Mouse (Mus musculus): ENCODE measurements at regions not wholly inside any gene's neighbourhood (a gene's known extent, or its start where the extent isn't known, plus 50 kb on each side); places are given as distances from the start of the nearest gene placed in this dataset.

DNA sequence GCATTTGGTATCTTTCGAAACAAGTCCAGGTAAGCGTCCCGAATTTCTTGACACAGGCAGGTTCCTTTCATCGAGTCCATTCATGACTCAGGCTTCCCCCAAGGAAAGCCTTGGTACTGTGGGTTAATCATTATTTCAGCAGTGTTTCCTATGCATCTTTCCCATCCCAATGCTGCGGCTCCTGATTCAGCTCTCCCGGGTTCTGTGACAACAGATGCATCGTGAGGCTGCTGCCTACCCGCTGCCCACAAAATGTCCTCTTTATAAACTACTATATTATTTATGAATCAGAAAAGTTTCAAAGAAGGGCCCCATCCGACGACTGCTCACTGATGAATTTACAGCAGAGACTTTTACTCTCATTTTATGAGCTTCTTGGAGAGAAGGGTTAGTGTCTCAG, 486.2 kb downstream of the Plcl1 start:
- no peak overlapping the region for H3K27ac ChIP-seq
- H3K9me3 ChIP-seq, result no peaks in the 10 kb centered on the region
- no peak overlapping the region for H3K4me2 ChIP-seq
- no peak for ATAC-seq (ENCODE audit: insufficient number of reproducible peaks, low FRiP score, low TSS enrichment, low read depth)
- H3K4me3 ChIP-seq, result no peak overlapping the region
- no peaks in the 10 kb centered on the region for H3K36me3 ChIP-seq
- H3K9ac ChIP-seq, result no peak overlapping the region
- H3K27me3 ChIP-seq, result peaks cover 46% of the 10 kb centered on the region
- H3K4me1 ChIP-seq, result no peaks in the 10 kb centered on the region
- 76% methylated on average over 10 of the region's 10 CpGs for WGBS

DNA sequence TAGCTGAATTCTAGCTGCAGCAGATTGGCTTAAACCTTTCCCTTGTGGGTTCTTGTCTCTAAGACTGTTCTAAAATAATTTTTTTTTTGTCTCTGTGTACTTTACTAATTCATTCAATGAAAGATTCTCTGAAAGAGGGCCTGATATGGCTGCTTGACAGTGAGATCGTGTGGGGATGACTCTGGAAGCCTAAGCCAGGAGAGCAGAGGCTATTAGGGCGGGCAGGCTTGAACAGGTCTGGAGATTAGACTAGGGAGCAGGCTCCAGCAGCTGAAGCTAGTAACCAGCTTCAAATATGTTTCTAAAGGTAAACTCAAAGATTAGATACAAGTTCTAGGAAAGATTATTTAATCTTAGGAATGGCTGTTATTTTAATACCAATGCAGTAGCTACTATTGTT, 491.9 kb downstream of the Plcl1 start:
- Histone ChIP-seq H3K27me3 (peaks cover 2% of the 10 kb centered on the region; the same call in 1 of the 2 replicates), H3K9ac (no peak overlapping the region), H3K4me3 (no peak overlapping the region), H3K4me2 (no peak overlapping the region), H3K4me1 (no peaks in the 10 kb centered on the region), H3K27ac (no peak overlapping the region), H3K9me3 (no peaks in the 10 kb centered on the region), H3K36me3 (no peaks in the 10 kb centered on the region)
- 56% methylated on average over 2 of the region's 2 CpGs for WGBS
- no peak for ATAC-seq (ENCODE audit: insufficient number of reproducible peaks, low FRiP score, low TSS enrichment, low read depth)

GRCm38 (mm10) chr1:55898031-55898430, 492.3 kb downstream of the Plcl1 start:
- H3K9me3 ChIP-seq, result no peaks in the 10 kb centered on the region
- no peaks in the 10 kb centered on the region for H3K36me3 ChIP-seq
- no peak overlapping the region for H3K4me2 ChIP-seq
- no peak overlapping the region for H3K27ac ChIP-seq
- no peaks in the 10 kb centered on the region for H3K27me3 ChIP-seq
- no peak for ATAC-seq (ENCODE audit: insufficient number of reproducible peaks, low FRiP score, low TSS enrichment, low read depth)
- no peak overlapping the region for H3K9ac ChIP-seq
- WGBS, result 19% methylated on average over 3 of the region's 3 CpGs
- H3K4me1 ChIP-seq, result no peaks in the 10 kb centered on the region
- no peak overlapping the region for H3K4me3 ChIP-seq

GRCm38 (mm10) chr1:55900033-55900432, 494.3 kb downstream of the Plcl1 start:
- H3K27me3 ChIP-seq, result no peaks in the 10 kb centered on the region
- ATAC-seq (ENCODE audit: insufficient number of reproducible peaks, low FRiP score, low TSS enrichment, low read depth), result no peak
- no peak overlapping the region for H3K4me3 ChIP-seq
- 79% methylated on average over 3 of the region's 3 CpGs for WGBS
- no peak overlapping the region for H3K4me2 ChIP-seq
- H3K4me1 ChIP-seq, result no peaks in the 10 kb centered on the region
- no peaks in the 10 kb centered on the region for H3K36me3 ChIP-seq
- H3K9me3 ChIP-seq, result no peaks in the 10 kb centered on the region
- no peak overlapping the region for H3K27ac ChIP-seq
- H3K9ac ChIP-seq, result no peak overlapping the region

- Histone ChIP-seq H3K9ac (no peak overlapping the region), H3K4me1 (no peaks in the 10 kb centered on the region), H3K36me3 (no peaks in the 10 kb centered on the region), H3K27me3 (no peaks in the 10 kb centered on the region), H3K4me3 (no peak overlapping the region), H3K27ac (no peak overlapping the region), H3K9me3 (no peaks in the 10 kb centered on the region), H3K4me2 (no peak overlapping the region)
- ATAC-seq (ENCODE audit: insufficient number of reproducible peaks, low FRiP score, low TSS enrichment, low read depth), result no peak
- 84% methylated on average over 3 of the region's 3 CpGs for WGBS
Observed at GRCm38 (mm10) chr1:55903177-55903576, 497.5 kb downstream of the Plcl1 start.

DNA sequence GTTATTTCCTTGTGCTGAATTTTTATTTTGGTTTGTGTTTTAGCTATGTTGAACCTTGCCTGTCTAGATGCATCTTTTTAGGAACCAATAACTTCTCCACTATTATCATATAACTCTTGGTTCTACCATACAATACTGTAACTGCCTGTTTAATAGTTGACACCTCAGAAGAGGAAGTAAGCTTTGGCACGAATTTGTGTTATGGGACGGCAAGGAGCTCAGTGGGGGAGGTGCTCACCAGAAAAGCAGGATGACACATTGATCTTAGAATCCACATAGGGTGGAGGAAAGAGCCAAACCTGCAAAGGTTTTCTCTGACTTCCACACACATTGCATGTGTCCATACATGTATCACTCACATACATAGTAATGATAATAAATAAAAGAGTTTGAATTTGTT, 498.9 kb downstream of the Plcl1 start:
- H3K4me1 ChIP-seq, result no peaks in the 10 kb centered on the region
- no peaks in the 10 kb centered on the region for H3K36me3 ChIP-seq
- no peak overlapping the region for H3K4me2 ChIP-seq
- H3K9me3 ChIP-seq, result no peaks in the 10 kb centered on the region
- WGBS, result 70% methylated on average over 2 of the region's 2 CpGs
- H3K27ac ChIP-seq, result no peak overlapping the region
- no peak for ATAC-seq (ENCODE audit: insufficient number of reproducible peaks, low FRiP score, low TSS enrichment, low read depth)
- no peak overlapping the region for H3K9ac ChIP-seq
- no peaks in the 10 kb centered on the region for H3K27me3 ChIP-seq
- H3K4me3 ChIP-seq, result no peak overlapping the region

DNA sequence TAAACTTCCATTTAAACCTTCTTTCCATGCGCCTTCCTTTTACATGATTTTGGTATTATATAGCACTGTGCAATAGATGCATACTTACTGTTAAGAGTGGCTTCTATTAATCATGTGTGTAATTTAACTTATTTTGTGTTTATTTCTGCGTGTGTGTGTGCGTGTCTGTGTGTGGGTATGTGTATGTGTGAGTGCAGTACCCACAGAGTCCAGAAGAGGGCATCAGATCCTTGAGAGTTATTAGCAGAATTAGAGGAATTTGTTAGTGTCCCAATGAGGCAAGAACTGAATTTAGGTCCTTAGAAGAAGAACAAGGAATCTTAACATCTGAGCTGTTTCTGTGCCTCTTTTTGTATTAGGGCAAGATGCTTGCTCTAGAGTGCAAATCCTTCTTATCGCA, 499.5 kb downstream of the Plcl1 start:
- 96% methylated on average over 4 of the region's 4 CpGs for WGBS
- Histone ChIP-seq H3K27me3 (no peaks in the 10 kb centered on the region), H3K4me3 (no peak overlapping the region), H3K9me3 (no peaks in the 10 kb centered on the region), H3K9ac (no peak overlapping the region), H3K36me3 (no peaks in the 10 kb centered on the region), H3K27ac (no peak overlapping the region), H3K4me1 (no peaks in the 10 kb centered on the region), H3K4me2 (no peak overlapping the region)
- ATAC-seq (ENCODE audit: insufficient number of reproducible peaks, low FRiP score, low TSS enrichment, low read depth), result no peak

- no peaks in the 10 kb centered on the region for H3K36me3 ChIP-seq
- no peaks in the 10 kb centered on the region for H3K9me3 ChIP-seq
- H3K4me2 ChIP-seq, result no peak overlapping the region
- H3K27me3 ChIP-seq, result no peaks in the 10 kb centered on the region
- no peak overlapping the region for H3K27ac ChIP-seq
- ATAC-seq (ENCODE audit: insufficient number of reproducible peaks, low FRiP score, low TSS enrichment, low read depth), result no peak
- no peak overlapping the region for H3K4me3 ChIP-seq
- 66% methylated on average over 2 of the region's 2 CpGs for WGBS
- no peak overlapping the region for H3K9ac ChIP-seq
- H3K4me1 ChIP-seq, result no peaks in the 10 kb centered on the region
Observed at GRCm38 (mm10) chr1:55910024-55910423, 504.3 kb downstream of the Plcl1 start.

- WGBS, result 40% methylated on average over 3 of the region's 3 CpGs
- Histone ChIP-seq H3K36me3 (no peaks in the 10 kb centered on the region), H3K9me3 (no peaks in the 10 kb centered on the region), H3K27ac (no peak overlapping the region), H3K4me3 (no peak overlapping the region), H3K27me3 (no peaks in the 10 kb centered on the region), H3K9ac (no peak overlapping the region), H3K4me2 (no peak overlapping the region), H3K4me1 (no peaks in the 10 kb centered on the region)
- ATAC-seq (ENCODE audit: insufficient number of reproducible peaks, low FRiP score, low TSS enrichment, low read depth), result no peak
Observed at GRCm38 (mm10) chr1:55914284-55914683, 508.6 kb downstream of the Plcl1 start.

GRCm38 (mm10) chr1:55915940-55916339, 510.2 kb downstream of the Plcl1 start:
- H3K4me3 ChIP-seq, result no peak overlapping the region
- no peak for ATAC-seq (ENCODE audit: insufficient number of reproducible peaks, low FRiP score, low TSS enrichment, low read depth)
- no peak overlapping the region for H3K27ac ChIP-seq
- H3K4me2 ChIP-seq, result no peak overlapping the region
- WGBS, result 64% methylated on average over 11 of the region's 11 CpGs
- no peak overlapping the region for H3K9ac ChIP-seq
- no peaks in the 10 kb centered on the region for H3K9me3 ChIP-seq
- no peaks in the 10 kb centered on the region for H3K36me3 ChIP-seq
- H3K4me1 ChIP-seq, result no peaks in the 10 kb centered on the region
- H3K27me3 ChIP-seq, result no peaks in the 10 kb centered on the region

GRCm38 (mm10) chr1:55919516-55919915, 513.8 kb downstream of the Plcl1 start:
- no peak overlapping the region for H3K9ac ChIP-seq
- no peaks in the 10 kb centered on the region for H3K36me3 ChIP-seq
- no peaks in the 10 kb centered on the region for H3K4me1 ChIP-seq
- no peaks in the 10 kb centered on the region for H3K9me3 ChIP-seq
- no peak for ATAC-seq (ENCODE audit: insufficient number of reproducible peaks, low FRiP score, low TSS enrichment, low read depth)
- H3K4me3 ChIP-seq, result no peak overlapping the region
- H3K4me2 ChIP-seq, result no peak overlapping the region
- H3K27me3 ChIP-seq, result no peaks in the 10 kb centered on the region
- H3K27ac ChIP-seq, result no peak overlapping the region

- H3K27ac ChIP-seq, result no peak overlapping the region
- H3K36me3 ChIP-seq, result no peaks in the 10 kb centered on the region
- 62% methylated on average over 3 of the region's 3 CpGs for WGBS
- H3K9ac ChIP-seq, result no peak overlapping the region
- H3K27me3 ChIP-seq, result no peaks in the 10 kb centered on the region
- no peak for ATAC-seq (ENCODE audit: insufficient number of reproducible peaks, low FRiP score, low TSS enrichment, low read depth)
- H3K4me2 ChIP-seq, result no peak overlapping the region
- H3K4me1 ChIP-seq, result no peaks in the 10 kb centered on the region
- no peaks in the 10 kb centered on the region for H3K9me3 ChIP-seq
- H3K4me3 ChIP-seq, result no peak overlapping the region
Observed at GRCm38 (mm10) chr1:55946786-55947549, 541.2 kb downstream of the Plcl1 start.
